Mouse (Mus musculus): ENCODE measurements around the gene Gif. TPM values are rescaled to one million over a fixed set of nuclear protein-coding genes. Genes with fewer than 3 reads are reported as not detected.

Gif gene
- polyA plus RNA-seq (2017; shearing (Covaris generic)), result under 1 TPM in 1 of 2 experiments, not detected in 1; 0.18 TPM

GRCm38 (mm10) chr19:11747298-11747697 lies at the start of gene Gif:
Gif (plus strand) TSS chr19:11747554.

GRCm38 (mm10) chr19:11770205-11770892 lies 23.0 kb downstream of the Gif start, which contains the start of gene Mrpl16:
Mrpl16 (plus strand) TSS chr19:11770391.

Other genes starting within 250 kb of the Gif start
- gene Ms4a6b, start 231.0 kb upstream of the Gif start, polyA plus RNA-seq (2017; shearing (Covaris generic)), result 100 to 1,000 TPM; 810 to 848 TPM
- gene Ms4a4d, start 210.8 kb upstream of the Gif start, polyA plus RNA-seq (2017; shearing (Covaris generic)), result 1 to 10 TPM; 3.2 to 3.4 TPM
- gene Ms4a6d, start 142.7 kb upstream of the Gif start, polyA plus RNA-seq (2017; shearing (Covaris generic)), result 10 to 100 TPM in 1 of 2 experiments, 1 to 10 TPM in 1; 9.6 to 13.4 TPM
- gene Ms4a2, start 123.8 kb upstream of the Gif start, polyA plus RNA-seq (2017; shearing (Covaris generic)), result under 1 TPM; 0.31 to 0.35 TPM
- gene Ms4a3, start 106.7 kb upstream of the Gif start, polyA plus RNA-seq (2017; shearing (Covaris generic)), result under 1 TPM in 1 of 2 experiments, not detected in 1; 0.77 TPM
- gene Oosp2, start 87.0 kb upstream of the Gif start, polyA plus RNA-seq (2017; shearing (Covaris generic)), result not detected
- gene Oosp1, start 56.4 kb upstream of the Gif start, polyA plus RNA-seq (2017; shearing (Covaris generic)), result under 1 TPM in 1 of 2 experiments, not detected in 1; 0.55 TPM
- under 1 TPM; 0.41 to 0.78 TPM for gene Oosp3, start 50.5 kb upstream of the Gif start, polyA plus RNA-seq (2017; shearing (Covaris generic))
- gene Mrpl16, start 22.8 kb downstream of the Gif start, polyA plus RNA-seq (2017; shearing (Covaris generic)), result 10 to 100 TPM; 38.2 to 43.8 TPM
- gene Stx3, start 71.8 kb downstream of the Gif start, polyA plus RNA-seq (2017; shearing (Covaris generic)), result 1 to 10 TPM; 2.9 to 4.5 TPM
- under 1 TPM in 1 of 2 experiments, not detected in 1; 0.10 TPM for gene Olfr1417, start 91.7 kb downstream of the Gif start, polyA plus RNA-seq (2017; shearing (Covaris generic))
- gene Olfr1418, start 113.5 kb downstream of the Gif start, polyA plus RNA-seq (2017; shearing (Covaris generic)), result under 1 TPM in 1 of 2 experiments, not detected in 1; 0.22 TPM
- not detected for gene Olfr1419, start 127.6 kb downstream of the Gif start, polyA plus RNA-seq (2017; shearing (Covaris generic))
- 1 to 10 TPM in 1 of 2 experiments, under 1 TPM in 1; 0.30 to 1.8 TPM for gene Olfr1420, start 139.0 kb downstream of the Gif start, polyA plus RNA-seq (2017; shearing (Covaris generic))
- gene Patl1, start 164.8 kb downstream of the Gif start, polyA plus RNA-seq (2017; shearing (Covaris generic)), result 10 to 100 TPM; 21.5 to 22.6 TPM
- 10 to 100 TPM; 43.6 to 64.9 TPM for gene Osbp, start 218.4 kb downstream of the Gif start, polyA plus RNA-seq (2017; shearing (Covaris generic))

Measured in inflammation-experienced regulatory T-cells (primary cell).